Mouse (Mus musculus) embryonic fibroblast, embryonic 13.5 days (primary cell): ENCODE results near the gene Try4.

Experiments
- CTCF ChIP-seq: IDR thresholded peaks from 2 replicates; pipeline ENCODE4 v1.5.1; 2011; ENCODE audit warnings: mild to moderate bottlenecking, control low read depth, low read length, moderate library complexity, borderline replicate concordance; ENCODE audit not compliant: insufficient read depth
- POLR2A ChIP-seq: IDR thresholded peaks from 2 replicates; pipeline ENCODE4 v1.6.1; 2011; ENCODE audit warnings: low read depth, mild to moderate bottlenecking, control low read depth, low read length, moderate library complexity

DNA sequence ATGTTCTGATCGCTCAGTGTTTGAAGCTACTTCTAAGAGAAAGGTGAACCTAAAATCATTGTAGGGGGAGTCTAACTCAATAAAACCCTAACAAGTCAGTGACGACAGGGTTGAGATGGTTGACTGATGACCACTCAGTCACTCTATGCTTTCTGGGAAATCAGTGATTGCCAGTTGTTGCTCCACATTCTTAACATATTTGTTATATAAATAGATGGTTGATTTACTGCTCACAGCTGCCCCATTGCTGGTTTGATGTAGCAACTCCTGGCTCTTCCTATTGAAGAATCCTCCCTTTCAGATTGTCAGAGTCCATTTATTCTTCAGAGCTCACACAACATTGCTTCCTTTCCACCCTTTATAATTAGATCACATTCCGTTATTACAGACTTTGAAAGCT lies 44.6 kb upstream of the Try4 start:
- no peak for TF ChIP-seq CTCF
- TF ChIP-seq POLR2A = no peak
